Mouse (Mus musculus): ENCODE results near the gene Set.

DNA sequence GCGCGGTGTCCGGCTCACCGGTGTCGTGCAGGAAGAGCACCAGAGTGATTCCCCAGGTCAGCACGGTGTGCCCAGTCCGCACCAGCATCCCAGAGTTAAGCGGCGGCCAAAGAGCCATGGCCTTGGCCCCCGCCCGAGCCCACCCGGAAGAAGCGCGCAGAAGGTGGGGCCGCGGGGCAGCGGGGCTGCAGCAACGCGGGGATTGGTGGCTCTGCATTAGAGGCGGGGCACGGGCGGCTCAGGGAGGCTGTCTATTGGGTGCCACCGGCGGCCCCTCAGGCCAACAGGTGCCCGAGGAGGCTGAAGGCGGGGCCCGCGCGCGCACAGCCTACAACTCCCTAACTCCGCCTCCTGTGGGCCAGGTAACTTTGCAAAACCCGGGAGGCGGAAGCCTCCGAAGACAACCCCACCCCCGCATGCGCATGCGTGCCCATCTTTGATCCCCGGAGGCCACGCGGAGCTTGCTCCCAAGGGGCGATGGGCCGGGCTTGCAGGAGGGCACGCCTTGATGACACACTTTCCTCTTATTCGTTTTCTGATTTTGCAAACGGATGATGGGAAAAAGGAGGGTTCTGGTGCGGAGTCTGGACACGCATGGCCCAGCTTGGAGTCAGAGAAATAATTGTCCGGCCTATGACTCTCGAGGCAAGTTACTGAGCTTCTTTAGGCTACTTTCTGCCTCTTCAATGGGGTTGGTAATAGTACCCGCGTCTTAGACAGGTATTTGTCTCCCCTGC is 36.5 kb downstream of the Set start, which contains the start of gene Zdhhc12:
- no peak for TF ChIP-seq CTCF (IDR thresholded peaks at IDR 0.05; ENCODE audit: low read depth, low read length)
- no peak for TF ChIP-seq GATA1 (IDR thresholded peaks at IDR 0.05; ENCODE audit: borderline replicate concordance, low read length)
